Comparison of ENCODE assay signal across 11 mouse cellular contexts in the genomic region with DNA sequence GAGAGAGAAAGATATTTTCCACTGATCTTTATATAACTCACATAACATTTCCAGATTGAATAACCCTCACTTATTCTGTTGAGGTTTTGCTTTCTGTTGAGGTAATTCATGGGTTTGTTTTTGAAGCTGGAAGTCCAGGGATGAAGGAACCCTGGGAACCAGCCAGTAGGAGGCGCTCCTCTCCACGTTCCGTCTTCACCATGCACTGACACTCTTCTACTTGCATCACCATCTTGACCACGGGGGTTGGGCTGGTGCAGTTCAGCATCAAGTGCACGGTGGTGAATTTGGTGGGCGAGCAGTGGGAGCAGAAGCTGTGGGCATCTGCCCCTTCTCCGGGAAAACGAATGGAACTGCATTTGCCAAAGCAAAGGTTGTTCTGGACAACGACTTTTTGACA. TPM values are rescaled to one million over a fixed set of nuclear protein-coding genes. Genes with fewer than 3 reads are reported as not detected.
DNase-seq lines count a peak whose midpoint lies in the region; ATAC-seq and TF ChIP-seq lines count a peak whose summit lies in the region.
"Had no signal": no experiment of that assay in that cellular context is flagged by ENCODE, and none has a peak within 500 bp of the region (broad histone marks: within the 10 kb centered on the region; RNA-seq: fewer than 3 reads in every experiment).

No protein-coding gene starts in this region.

- no peaks in the 10 kb centered on the region for H3K27me3 ChIP-seq in liver, adult 2 months (ENCODE audit: control insufficient read depth, insufficient read depth, low read length)
- H3K27me3 ChIP-seq in liver, embryonic 12.5 days (replicated peaks), result no peaks in the 10 kb centered on the region
- no peaks in the 10 kb centered on the region for H3K27me3 ChIP-seq in heart, embryonic 12.5 days (replicated peaks)

- no peaks in the 10 kb centered on the region for H3K9me3 ChIP-seq in liver, embryonic 12.5 days (replicated peaks)
- no peaks in the 10 kb centered on the region for H3K9me3 ChIP-seq in heart, embryonic 12.5 days (replicated peaks)

- WGBS in liver, adult 2 months, result 81% methylated on average over 9 of the region's 9 CpGs
- WGBS in liver, embryonic 12.5 days (ENCODE audit: insufficient replicate concordance), result 71% methylated on average over 9 of the region's 9 CpGs
- 76% methylated on average over 9 of the region's 9 CpGs for WGBS in heart, embryonic 12.5 days

- peak; percentile 24; the same call in 1 of the 2 replicates for TF ChIP-seq CTCF in liver, adult 2 months (IDR thresholded peaks at IDR 0.05; ENCODE audit: low read depth, low read length)

- no peak overlapping the region for H3K9ac ChIP-seq in liver, adult 2 months (ENCODE audit: low read depth, low read length)
- H3K9ac ChIP-seq in liver, embryonic 12.5 days, result no peak overlapping the region
- no peak overlapping the region for H3K9ac ChIP-seq in heart, embryonic 12.5 days

- TF ChIP-seq POLR2A in liver, adult 2 months (IDR thresholded peaks at IDR 0.05; ENCODE audit: extremely low read depth, insufficient read depth, low read length), result no peak

- no peak overlapping the region for H3K27ac ChIP-seq in liver, adult 2 months (replicated peaks; ENCODE audit: insufficient read depth, low read depth, low read length)
- no peak overlapping the region for H3K27ac ChIP-seq in liver, embryonic 12.5 days
- no peak overlapping the region for H3K27ac ChIP-seq in heart, embryonic 12.5 days (ENCODE audit: poor library complexity, severe bottlenecking)

- H3K4me1 ChIP-seq in liver, adult 2 months (ENCODE audit: control insufficient read depth, insufficient read depth, low read length), result no peaks in the 10 kb centered on the region
- H3K4me1 ChIP-seq in liver, embryonic 12.5 days, result no peaks in the 10 kb centered on the region
- no peaks in the 10 kb centered on the region for H3K4me1 ChIP-seq in heart, embryonic 12.5 days (replicated peaks)

- H3K4me3 ChIP-seq in liver, adult 2 months (ENCODE audit: insufficient read depth, low read depth, low read length), result no peak overlapping the region
- no peak overlapping the region for H3K4me3 ChIP-seq in liver, embryonic 12.5 days
- H3K4me3 ChIP-seq in heart, embryonic 12.5 days, result no peak overlapping the region

- H3K4me2 ChIP-seq in liver, embryonic 12.5 days, result no peak overlapping the region
- H3K4me2 ChIP-seq in heart, embryonic 12.5 days, result no peak overlapping the region

- DNase-seq in cerebellum, postnatal 10 days, result peak; percentile 28 to 35
- DNase-seq in cerebellum, adult 18-20 months, result no peak
- DNase-seq in liver, adult 2 months (ENCODE audit: extremely low read depth, low read depth, low spot score), result no peak
- peak; percentile 58 for DNase-seq in ES-CJ7 (ENCODE audit: low read depth, low spot score)
- DNase-seq in lung, postnatal 10 days, result peak; percentile 11

- no peak for ATAC-seq in liver, embryonic 12.5 days
- ATAC-seq in heart, embryonic 12.5 days (ENCODE audit: insufficient number of reproducible peaks, low FRiP score), result no peak
- no peak for ATAC-seq in megakaryocyte-erythroid progenitor cell, adult 5-6 weeks (replicated peaks; ENCODE audit: low FRiP score, low TSS enrichment, poor library complexity, severe bottlenecking)
- ATAC-seq: activated CD4-positive, CD25-positive, alpha-beta regulatory T cell, adult 4 months; intestine, embryonic 16.5 days had no signal

- H3K36me3 ChIP-seq in liver, adult 2 months (ENCODE audit: control insufficient read depth, insufficient read depth, low read length), result no peaks in the 10 kb centered on the region
- no peaks in the 10 kb centered on the region for H3K36me3 ChIP-seq in liver, embryonic 12.5 days
- no peaks in the 10 kb centered on the region for H3K36me3 ChIP-seq in heart, embryonic 12.5 days

- H3K79me2 ChIP-seq in liver, adult 2 months (ENCODE audit: control insufficient read depth, insufficient read depth, low read length), result no peaks in the 10 kb centered on the region

RNA-seq across cellular contexts. Expression of a gene that starts 2.4 kb away (rescaled TPM):
- not detected in 2 replicates for total RNA-seq in liver, adult 2 months (2014; rRNA removed)
- polyA plus RNA-seq in liver, adult 2 months (2012; rRNA removed), result not detected in 2 replicates
- polyA plus RNA-seq in liver, embryonic 12.5 days (2016; fragmentation: Nextera tagmentation; extraction: Ambion mirVana), result not detected in 2 replicates
- polyA plus RNA-seq in heart, embryonic 12.5 days (2016; fragmentation: Nextera tagmentation; extraction: Ambion mirVana), result 0.10 TPM in 1 of 2 replicates, not detected in the other
- total RNA-seq in megakaryocyte-erythroid progenitor cell, adult 5-6 weeks (2014; fragmentation: Nextera tagmentation), result not detected in 2 replicates
- total RNA-seq in megakaryocyte-erythroid progenitor cell, adult 5-6 weeks (2017), result not detected in 2 replicates
- polyA plus RNA-seq: activated CD4-positive, CD25-positive, alpha-beta regulatory T cell, adult 4 months; heart, postnatal 0 days had no signal

RNA-seq across cellular contexts. Expression of a gene that starts 22.7 kb away (rescaled TPM):
- 6.2 and 6.4 TPM in 2 replicates for total RNA-seq in liver, adult 2 months (2014; rRNA removed)
- polyA plus RNA-seq in liver, adult 2 months (2012; rRNA removed), result 1.5 and 2.6 TPM in 2 replicates
- 7.4 and 8.1 TPM in 2 replicates for polyA plus RNA-seq in liver, embryonic 12.5 days (2016; fragmentation: Nextera tagmentation; extraction: Ambion mirVana)
- 16.6 and 17.7 TPM in 2 replicates for polyA plus RNA-seq in heart, embryonic 12.5 days (2016; fragmentation: Nextera tagmentation; extraction: Ambion mirVana)
- total RNA-seq in megakaryocyte-erythroid progenitor cell, adult 5-6 weeks (2014; fragmentation: Nextera tagmentation), result 17.8 and 22.6 TPM in 2 replicates
- total RNA-seq in megakaryocyte-erythroid progenitor cell, adult 5-6 weeks (2017), result 11.4 and 21.0 TPM in 2 replicates

Comparison
In these comparisons a context has a peak if more than half of its experiments do, and no peak if none do; other contexts are left out.
1. DNase-seq: peak in cerebellum, postnatal 10 days (2 of 2), ES-CJ7 (single experiment) and lung, postnatal 10 days (single experiment); none in cerebellum, adult 18-20 months (0 of 2) and liver, adult 2 months (single experiment).